Mouse (Mus musculus) olfactory bulb, adult 2 months (tissue): ENCODE data around the gene Clint1.

Experiments
- CTCF ChIP-seq: fragments of 200-500 bp; IDR thresholded peaks from 2 replicates; pipeline ENCODE4 v1.5.1; 2012; ENCODE audit warnings: low read depth, mild to moderate bottlenecking, low read length, moderate library complexity; ENCODE audit not compliant: insufficient read depth
- POLR2A ChIP-seq: fragments of 200-500 bp; IDR thresholded peaks from 2 replicates; pipeline ENCODE4 v1.6.1; 2012; ENCODE audit warnings: mild to moderate bottlenecking, low read depth, low read length, moderate library complexity; ENCODE audit not compliant: insufficient read depth

GRCm38 (mm10) chr11:45815603-45816002, 36.2 kb upstream of the Clint1 start:
- TF ChIP-seq CTCF: no peak
- no peak for TF ChIP-seq POLR2A
